Mouse (Mus musculus) brain, embryonic 18.5 days (tissue): Measurements from ENCODE around the gene Cgn.
"Not testable (repeated sequence)": the region's sequence is repeated elsewhere in the genome, so short reads cannot be mapped to it uniquely, and the experiment has no call there.

Experiments
- DNase-seq: peaks from one replicate; pipeline ENCODE4 v3.0.0-alpha.2; 2012; ENCODE audit warnings: low read depth, low spot score

The Cgn gene

DNA sequence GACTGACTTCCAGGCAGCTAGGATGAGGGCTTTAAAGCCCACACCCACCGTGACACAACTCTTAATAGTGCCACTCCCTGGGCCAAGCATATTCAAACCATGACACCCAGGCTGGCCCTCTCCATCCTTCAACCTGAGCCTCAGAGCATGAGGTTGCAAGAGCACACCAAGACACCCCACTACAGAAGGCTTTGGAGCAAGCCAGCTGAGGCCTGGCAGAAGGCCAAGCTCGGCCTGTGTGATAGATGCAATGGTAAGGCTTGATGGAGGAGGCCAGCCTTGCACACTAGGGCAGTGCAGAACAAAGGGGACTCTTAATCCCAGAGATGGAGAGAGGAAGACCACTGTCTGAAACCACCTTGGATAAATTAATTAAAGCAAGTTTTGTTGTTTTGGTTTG lies 3.2 kb upstream of the Cgn start:
- DNase-seq = no peak

DNA sequence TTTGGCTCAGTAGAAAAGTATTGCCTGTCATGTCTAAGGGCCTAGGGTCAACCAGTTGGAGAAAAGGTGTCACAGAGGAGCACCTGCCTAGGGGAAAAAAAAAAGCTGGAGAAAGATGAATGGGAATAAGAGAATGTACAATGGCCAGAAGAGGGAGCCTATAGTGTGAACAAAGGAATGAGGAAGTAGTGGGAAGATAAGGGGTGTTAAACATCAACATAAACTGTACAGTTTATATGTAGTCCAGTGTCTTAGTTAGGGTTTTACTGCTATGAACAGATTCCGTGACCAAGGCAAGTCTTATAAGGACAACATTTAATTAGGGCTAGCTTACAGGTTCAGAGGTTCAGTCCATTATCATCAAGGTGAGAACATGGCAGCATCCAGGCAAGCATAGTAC lies 2.8 kb upstream of the Cgn start:
- DNase-seq = no peak

GRCm38 (mm10) chr3:94787122-94787780 lies 959 bp upstream of the Cgn start:
- DNase-seq = peak; percentile 12

DNA sequence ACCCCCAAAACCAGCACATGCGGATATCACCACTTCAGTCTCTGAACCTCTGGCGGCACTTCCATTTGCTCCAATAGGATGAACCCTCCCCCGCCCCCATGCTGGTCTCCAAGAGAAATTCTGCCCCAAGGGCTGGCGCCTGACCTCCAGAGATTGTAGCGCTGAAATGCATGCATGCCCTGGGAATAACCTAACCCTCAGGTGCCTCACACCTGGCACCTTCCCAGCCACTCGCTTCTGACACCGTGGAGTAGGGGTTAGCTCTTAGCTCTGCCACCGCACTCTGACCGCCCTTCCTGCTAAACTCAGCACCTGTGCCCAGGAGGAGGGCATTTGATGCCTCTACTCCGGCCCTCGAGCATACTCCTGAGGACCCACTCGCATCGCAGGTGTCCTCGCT lies 334 bp downstream of the Cgn start:
- DNase-seq = no peak

DNA sequence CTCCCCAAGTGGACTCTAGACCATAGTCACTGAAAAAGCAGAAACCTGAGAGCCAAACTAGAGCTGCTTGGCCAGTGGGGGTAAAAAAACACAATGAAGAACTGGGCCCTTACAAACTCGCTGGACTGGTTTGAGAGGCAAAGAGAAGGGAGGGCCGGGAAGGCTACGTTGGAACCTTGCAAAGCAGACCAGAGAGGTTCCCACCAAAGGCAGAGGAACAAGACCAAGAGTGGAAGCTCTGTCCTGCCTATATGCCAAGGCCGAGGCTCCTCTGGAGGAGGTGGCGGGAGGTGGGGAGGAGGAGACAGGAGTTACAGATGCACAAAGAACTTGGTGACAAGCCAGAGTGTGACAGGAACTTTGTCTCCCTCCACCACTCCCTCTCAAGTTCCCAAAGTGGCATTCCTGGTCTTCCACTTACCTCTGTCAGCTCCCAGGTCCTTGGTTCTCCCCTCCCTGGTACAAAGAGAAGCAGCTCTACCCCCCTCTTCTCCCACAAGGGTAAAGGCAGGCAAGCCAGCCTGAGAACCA lies 2.1 kb downstream of the Cgn start:
- no peak for DNase-seq

- no peak for DNase-seq
Observed at GRCm38 (mm10) chr3:94783462-94783931, 2.8 kb downstream of the Cgn start.

- DNase-seq = no peak
Observed at GRCm38 (mm10) chr3:94782936-94783335, 3.4 kb downstream of the Cgn start.

GRCm38 (mm10) chr3:94781356-94781755 lies 4.9 kb downstream of the Cgn start:
- DNase-seq = no peak

GRCm38 (mm10) chr3:94775886-94776285 lies 10.4 kb downstream of the Cgn start:
- no peak for DNase-seq

GRCm38 (mm10) chr3:94774039-94774438 lies 12.3 kb downstream of the Cgn start:
- no peak for DNase-seq

DNA sequence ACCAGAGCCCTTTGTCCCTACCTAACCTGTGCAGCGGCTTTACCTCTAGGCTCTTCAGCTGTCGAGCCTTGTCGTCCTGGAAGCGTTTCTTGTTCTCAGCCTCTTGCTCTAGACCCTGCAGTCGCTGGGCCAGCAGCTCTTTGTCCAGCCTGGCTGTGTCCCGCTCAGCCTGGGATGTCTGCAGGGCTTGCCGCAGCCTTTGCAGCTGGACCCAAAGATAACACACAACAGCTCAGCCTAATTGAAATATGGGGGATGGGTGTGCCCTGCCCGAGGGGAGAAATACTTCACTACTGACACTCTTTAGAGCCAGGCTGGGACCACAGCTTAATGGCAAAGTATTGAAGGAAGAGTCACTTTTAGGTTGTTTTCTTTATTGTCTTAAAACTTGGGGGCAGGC lies 20.8 kb downstream of the Cgn start:
- DNase-seq = not testable (repeated sequence)

GRCm38 (mm10) chr3:94764545-94765292 lies 21.6 kb downstream of the Cgn start:
- DNase-seq = not testable (repeated sequence)

GRCm38 (mm10) chr3:94758427-94758826 lies 27.9 kb downstream of the Cgn start:
- not testable (repeated sequence) for DNase-seq

GRCm38 (mm10) chr3:94758056-94758409 lies 28.3 kb downstream of the Cgn start:
- DNase-seq = not testable (repeated sequence)

GRCm38 (mm10) chr3:94757251-94758055 lies 28.8 kb downstream of the Cgn start:
- DNase-seq = not testable (repeated sequence)

DNA sequence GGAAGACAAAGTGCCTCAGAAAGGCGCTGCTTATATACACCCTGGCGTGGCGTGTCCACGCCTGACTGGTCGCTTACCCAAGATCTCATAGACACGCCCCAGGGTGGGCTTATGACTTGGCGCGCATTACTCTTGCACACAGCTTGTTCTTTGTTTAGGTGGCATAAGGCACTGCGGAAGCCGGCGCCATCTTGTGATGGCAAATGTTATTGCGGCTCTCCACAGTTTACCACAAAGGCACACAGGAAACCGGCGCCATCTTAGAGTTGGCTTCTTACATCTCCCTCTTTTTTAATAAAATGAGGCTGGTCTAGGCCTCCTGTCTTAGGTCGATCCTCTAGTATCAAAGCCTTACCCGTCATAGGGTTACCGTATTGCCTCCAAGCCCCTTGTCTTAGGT lies 40.6 kb downstream of the Cgn start:
- no peak for DNase-seq

DNA sequence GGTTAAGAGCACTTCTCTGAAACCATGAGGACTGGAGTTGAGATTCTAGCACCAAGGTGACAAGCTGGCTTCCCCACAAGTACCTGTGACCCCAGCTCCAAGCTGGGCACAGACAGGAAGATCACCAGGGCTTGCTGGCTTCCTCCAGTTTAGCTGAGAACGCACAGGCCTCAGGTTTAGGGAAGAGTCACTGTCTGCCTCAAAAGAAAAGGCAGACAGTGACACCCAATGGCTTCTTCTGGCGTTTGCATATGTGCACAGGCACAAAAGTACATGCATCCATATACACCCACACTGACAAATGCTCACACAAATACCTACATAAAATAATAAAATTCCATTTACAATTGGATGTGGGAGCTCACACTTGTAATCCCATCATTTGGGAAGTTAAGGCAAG lies 62.7 kb downstream of the Cgn start:
- DNase-seq = not testable (repeated sequence)

GRCm38 (mm10) chr3:94718253-94718652 lies 68.0 kb downstream of the Cgn start:
- not testable (repeated sequence) for DNase-seq

- DNase-seq = not testable (repeated sequence)
Observed at GRCm38 (mm10) chr3:94713424-94713823, 72.9 kb downstream of the Cgn start.

- DNase-seq = not testable (repeated sequence)
Observed at GRCm38 (mm10) chr3:94710591-94710990, 75.7 kb downstream of the Cgn start.
